Mouse (Mus musculus) liver, embryonic 14.5 days (tissue): ENCODE measurements around the gene Repin1.

Source experiments
- CTCF ChIP-seq: IDR thresholded peaks from 2 replicates; pipeline ENCODE4 v1.5.1; 2016; ENCODE audit warnings: antibody characterized with exemption, low read depth, control low read depth
- EP300 ChIP-seq: IDR thresholded peaks from 2 replicates; pipeline ENCODE4 v1.6.1; 2016; ENCODE audit warnings: antibody characterized with exemption, low read depth

DNA sequence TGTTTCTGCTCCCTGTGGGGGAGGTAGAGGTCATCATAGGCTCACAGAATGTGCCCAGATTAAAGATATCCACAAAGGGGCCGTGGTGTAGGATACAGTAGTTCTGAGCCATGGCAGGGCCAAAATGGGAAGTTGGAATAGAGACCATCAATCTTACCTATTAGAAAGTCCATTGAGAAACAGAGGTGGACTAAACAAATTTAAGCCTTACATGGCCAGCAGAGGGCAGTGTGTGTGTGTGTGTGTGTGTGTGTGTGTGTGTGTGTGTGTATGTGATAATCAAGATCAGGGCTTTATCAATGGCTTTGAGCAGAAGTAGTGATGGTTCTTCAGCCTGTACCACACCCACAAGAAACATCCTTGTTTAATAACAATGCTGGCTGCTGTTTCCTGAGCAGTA, 47.4 kb upstream of the Repin1 start:
- TF ChIP-seq EP300 (no peak), CTCF (peak; percentile 56)
